Mouse (Mus musculus): ENCODE measurements at regions not wholly inside any gene's neighbourhood (a gene's known extent, or its start where the extent isn't known, plus 50 kb on each side); places are given as distances from the start of the nearest gene placed in this dataset.

GRCm38 (mm10) chr6:11353599-11353998 is 553.7 kb downstream of the Ndufa4 start:
- TF ChIP-seq CTCF (IDR thresholded peaks at IDR 0.05; ENCODE audit: borderline replicate concordance, insufficient read depth, low read depth, low read length) = no peak
- TF ChIP-seq POLR2A (IDR thresholded peaks at IDR 0.05; ENCODE audit: borderline replicate concordance, insufficient read depth, low read length) = no peak
